Mouse (Mus musculus): ENCODE measurements at regions not wholly inside any gene's neighbourhood (a gene's known extent, or its start where the extent isn't known, plus 50 kb on each side); places are given as distances from the start of the nearest gene placed in this dataset.

DNA sequence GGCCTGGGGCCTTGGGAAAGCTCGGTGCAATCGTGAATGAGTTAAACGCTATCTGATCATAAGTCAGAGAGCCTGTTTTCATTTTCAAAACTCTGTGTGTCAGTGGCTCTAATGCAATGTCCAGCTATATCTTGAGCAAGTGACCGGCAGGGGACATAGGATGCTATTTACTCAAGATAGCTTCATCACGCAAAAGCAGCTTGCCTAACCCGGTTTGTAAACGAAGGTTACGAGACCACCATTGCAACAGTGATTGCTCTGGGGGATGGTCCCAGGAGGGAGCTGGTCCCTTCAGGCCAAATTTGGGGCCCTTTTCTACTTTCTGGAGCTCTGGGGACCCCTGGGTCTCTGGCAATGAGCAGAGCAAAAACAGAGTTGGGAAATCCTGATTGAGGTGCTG is 309.3 kb downstream of the 4933412E24Rik start:
- H3K27ac ChIP-seq, result no peak overlapping the region
- no peaks in the 10 kb centered on the region for H3K4me1 ChIP-seq (ENCODE audit: control insufficient read depth, insufficient read depth, low read length)
- no peak for TF ChIP-seq POLR2A (IDR thresholded peaks at IDR 0.05; ENCODE audit: insufficient read depth, low read depth, low read length)
- no peak for TF ChIP-seq CTCF (IDR thresholded peaks at IDR 0.05)
- no peak for TF ChIP-seq EP300 (IDR thresholded peaks at IDR 0.05; ENCODE audit: insufficient read depth, low read depth, low read length)
- intact Hi-C loops (cut with DNase I), result no loop called here
- no peak overlapping the region for H3K4me3 ChIP-seq
- no peak overlapping the region for H3K9ac ChIP-seq (ENCODE audit: low read depth, low read length)
- H3K36me3 ChIP-seq (ENCODE audit: control insufficient read depth, insufficient read depth, low read length), result no peaks in the 10 kb centered on the region
- H3K79me2 ChIP-seq (replicated peaks; ENCODE audit: control insufficient read depth, insufficient read depth, low read length), result no peaks in the 10 kb centered on the region
- 81% methylated on average over 8 of the region's 8 CpGs for WGBS
- H3K27me3 ChIP-seq (ENCODE audit: control insufficient read depth, insufficient read depth, low read length), result no peaks in the 10 kb centered on the region
- DNase-seq, result no peak
